Mouse (Mus musculus): Measurements from ENCODE around the gene Vwa8. TPM values are rescaled to one million over a fixed set of nuclear protein-coding genes. Genes with fewer than 3 reads are reported as not detected.

The Vwa8 gene
- total RNA-seq, 2 experiments from 2014 or later = 23.3 to 28.0 TPM

GRCm38 (mm10) chr14:79164334-79164733, 315.5 kb downstream of the Vwa8 start:
- DNase-seq (ENCODE audit: extremely low spot score in 1 of 2, low spot score in 1 of 2) = no peak

- DNase-seq (ENCODE audit: extremely low spot score in 1 of 2, low spot score in 1 of 2) = no peak
Observed at GRCm38 (mm10) chr14:79164925-79165324, 316.1 kb downstream of the Vwa8 start.

GRCm38 (mm10) chr14:79174526-79174925, 325.7 kb downstream of the Vwa8 start:
- no peak for DNase-seq (ENCODE audit: extremely low spot score in 1 of 2, low spot score in 1 of 2)

- no peak for DNase-seq (ENCODE audit: extremely low spot score in 1 of 2, low spot score in 1 of 2)
Observed at GRCm38 (mm10) chr14:79177754-79178153, 328.9 kb downstream of the Vwa8 start.

GRCm38 (mm10) chr14:79178247-79178646, 329.4 kb downstream of the Vwa8 start:
- DNase-seq (ENCODE audit: extremely low spot score in 1 of 2, low spot score in 1 of 2) = no peak

- no peak for DNase-seq (ENCODE audit: extremely low spot score in 1 of 2, low spot score in 1 of 2)
Observed at GRCm38 (mm10) chr14:79180078-79180730, 331.4 kb downstream of the Vwa8 start.

GRCm38 (mm10) chr14:79181748-79182147, 332.9 kb downstream of the Vwa8 start:
- DNase-seq (ENCODE audit: extremely low spot score in 1 of 2, low spot score in 1 of 2) = no peak

- DNase-seq (ENCODE audit: extremely low spot score in 1 of 2, low spot score in 1 of 2) = no peak
Observed at GRCm38 (mm10) chr14:79182801-79183200, 333.9 kb downstream of the Vwa8 start.

GRCm38 (mm10) chr14:79183261-79183660, 334.4 kb downstream of the Vwa8 start:
- no peak for DNase-seq (ENCODE audit: extremely low spot score in 1 of 2, low spot score in 1 of 2)

- DNase-seq (ENCODE audit: extremely low spot score in 1 of 2, low spot score in 1 of 2) = no peak
Observed at GRCm38 (mm10) chr14:79184071-79184470, 335.2 kb downstream of the Vwa8 start.

- no peak for DNase-seq (ENCODE audit: extremely low spot score in 1 of 2, low spot score in 1 of 2)
Observed at GRCm38 (mm10) chr14:79185018-79185685, 336.3 kb downstream of the Vwa8 start.

GRCm38 (mm10) chr14:79186976-79187375, 338.1 kb downstream of the Vwa8 start:
- DNase-seq (ENCODE audit: extremely low spot score in 1 of 2, low spot score in 1 of 2) = no peak

GRCm38 (mm10) chr14:79196711-79197110, 347.9 kb downstream of the Vwa8 start:
- no peak for DNase-seq (ENCODE audit: extremely low spot score in 1 of 2, low spot score in 1 of 2)

- no peak for DNase-seq (ENCODE audit: extremely low spot score in 1 of 2, low spot score in 1 of 2)
Observed at GRCm38 (mm10) chr14:79198066-79198465, 349.2 kb downstream of the Vwa8 start.

- no peak for DNase-seq (ENCODE audit: extremely low spot score in 1 of 2, low spot score in 1 of 2)
Observed at GRCm38 (mm10) chr14:79200133-79200891, 351.5 kb downstream of the Vwa8 start.

- no peak for DNase-seq (ENCODE audit: extremely low spot score in 1 of 2, low spot score in 1 of 2)
Observed at GRCm38 (mm10) chr14:79200892-79201285, 352.0 kb downstream of the Vwa8 start.

- no peak for DNase-seq (ENCODE audit: extremely low spot score in 1 of 2, low spot score in 1 of 2)
Observed at GRCm38 (mm10) chr14:79202722-79203362, 354.0 kb downstream of the Vwa8 start.

GRCm38 (mm10) chr14:79203496-79204158, 354.8 kb downstream of the Vwa8 start:
- no peak for DNase-seq (ENCODE audit: extremely low spot score in 1 of 2, low spot score in 1 of 2)

- DNase-seq (ENCODE audit: extremely low spot score in 1 of 2, low spot score in 1 of 2) = no peak
Observed at GRCm38 (mm10) chr14:79204866-79205265, 356.0 kb downstream of the Vwa8 start.

- peak in 1 of 2 experiments; percentile 62 for DNase-seq (ENCODE audit: extremely low spot score in 1 of 2, low spot score in 1 of 2)
Observed at GRCm38 (mm10) chr14:79206210-79206609, 357.4 kb downstream of the Vwa8 start.
